Mouse (Mus musculus): ENCODE data around the gene Cant1. TPM values are rescaled to one million over a fixed set of nuclear protein-coding genes. Genes with fewer than 3 reads are reported as not detected.

The Cant1 gene
- polyA plus RNA-seq, 1 experiment from 2014 or later = 27.5 TPM

- H3K9ac ChIP-seq (replicated peaks; ENCODE audit: low read length) = no peak overlapping the region
- H3K4me2 ChIP-seq (ENCODE audit: low read length) = no peak overlapping the region
- H3K27me3 ChIP-seq (ENCODE audit: control insufficient read depth, insufficient read depth, low read length) = no peaks in the 10 kb centered on the region
- H3K36me3 ChIP-seq (ENCODE audit: control insufficient read depth, insufficient read depth, low read length) = no peaks in the 10 kb centered on the region
- DNase-seq = no peak
- ATAC-seq (ENCODE audit: low FRiP score, low TSS enrichment) = no peak
- no peaks in the 10 kb centered on the region for H3K4me1 ChIP-seq (ENCODE audit: control insufficient read depth, insufficient read depth, low read length)
- 57% methylated on average over 2 of the region's 2 CpGs for WGBS
- no peak overlapping the region for H3K4me3 ChIP-seq (replicated peaks; ENCODE audit: low read depth, low read length)
- H3K27ac ChIP-seq (replicated peaks; ENCODE audit: low read depth, low read length) = no peak overlapping the region
- H3K9me3 ChIP-seq (ENCODE audit: control insufficient read depth, low read length) = no peaks in the 10 kb centered on the region
Observed at GRCm38 (mm10) chr11:118452955-118453354, 34.1 kb upstream of the Cant1 start.

GRCm38 (mm10) chr11:118451211-118451610 is 32.3 kb upstream of the Cant1 start:
- DNase-seq = no peak
- WGBS = 88% methylated on average over 6 of the region's 6 CpGs

DNA sequence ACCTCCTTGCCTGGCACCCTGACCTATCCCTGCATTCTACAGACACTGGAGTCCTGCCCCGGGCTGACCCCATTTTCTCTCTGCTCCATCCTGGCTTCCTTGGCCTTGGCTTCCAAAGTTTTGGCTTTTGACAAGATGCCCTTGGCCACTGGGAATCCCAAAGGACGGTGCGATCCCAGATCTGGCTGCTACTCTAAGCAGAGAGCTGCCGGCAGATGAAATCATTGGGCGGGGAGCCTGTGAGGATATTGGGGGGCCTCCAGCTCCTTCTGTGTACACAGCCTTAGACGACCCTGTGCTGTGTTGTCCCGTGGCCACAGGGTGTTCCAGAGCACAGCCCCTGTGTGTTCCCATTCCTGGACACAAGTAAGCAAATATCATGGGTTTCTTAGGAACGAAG is 29.5 kb upstream of the Cant1 start:
- Histone ChIP-seq H3K27ac (replicated peaks; ENCODE audit: low read depth, low read length) (no peak overlapping the region), H3K4me1 (ENCODE audit: control insufficient read depth, insufficient read depth, low read length) (no peaks in the 10 kb centered on the region), H3K4me3 (replicated peaks; ENCODE audit: low read depth, low read length) (no peak overlapping the region), H3K27me3 (ENCODE audit: control insufficient read depth, insufficient read depth, low read length) (no peaks in the 10 kb centered on the region), H3K36me3 (ENCODE audit: control insufficient read depth, insufficient read depth, low read length) (no peaks in the 10 kb centered on the region), H3K9ac (replicated peaks; ENCODE audit: low read length) (no peak overlapping the region), H3K9me3 (ENCODE audit: control insufficient read depth, low read length) (no peaks in the 10 kb centered on the region), H3K4me2 (ENCODE audit: low read length) (no peak overlapping the region)
- ATAC-seq (ENCODE audit: low FRiP score, low TSS enrichment) (no peak), DNase-seq (no peak)
- 92% methylated on average over 8 of the region's 8 CpGs for WGBS

More at GRCm38 (mm10) chr11:118451211-118451610, 32.3 kb upstream of the Cant1 start:
- no peaks in the 10 kb centered on the region for H3K36me3 ChIP-seq (ENCODE audit: control insufficient read depth, insufficient read depth, low read length)
- H3K9me3 ChIP-seq (ENCODE audit: control insufficient read depth, low read length) = no peaks in the 10 kb centered on the region
- H3K9ac ChIP-seq (replicated peaks; ENCODE audit: low read length) = no peak overlapping the region
- H3K4me3 ChIP-seq (replicated peaks; ENCODE audit: low read depth, low read length) = no peak overlapping the region
- no peak overlapping the region for H3K27ac ChIP-seq (replicated peaks; ENCODE audit: low read depth, low read length)
- no peak for ATAC-seq (ENCODE audit: low FRiP score, low TSS enrichment)
- H3K4me2 ChIP-seq (ENCODE audit: low read length) = no peak overlapping the region
- no peaks in the 10 kb centered on the region for H3K4me1 ChIP-seq (ENCODE audit: control insufficient read depth, insufficient read depth, low read length)
- no peaks in the 10 kb centered on the region for H3K27me3 ChIP-seq (ENCODE audit: control insufficient read depth, insufficient read depth, low read length)

- H3K4me3 ChIP-seq (replicated peaks; ENCODE audit: low read depth, low read length) = no peak overlapping the region
- no peak overlapping the region for H3K27ac ChIP-seq (replicated peaks; ENCODE audit: low read depth, low read length)
- 77% methylated on average over 4 of the region's 4 CpGs for WGBS
- no peaks in the 10 kb centered on the region for H3K9me3 ChIP-seq (ENCODE audit: control insufficient read depth, low read length)
- no peaks in the 10 kb centered on the region for H3K36me3 ChIP-seq (ENCODE audit: control insufficient read depth, insufficient read depth, low read length)
- ATAC-seq (ENCODE audit: low FRiP score, low TSS enrichment) (no peak), DNase-seq (no peak)
- H3K4me2 ChIP-seq (ENCODE audit: low read length) = no peak overlapping the region
- H3K4me1 ChIP-seq (ENCODE audit: control insufficient read depth, insufficient read depth, low read length) = no peaks in the 10 kb centered on the region
- no peak overlapping the region for H3K9ac ChIP-seq (replicated peaks; ENCODE audit: low read length)
- no peaks in the 10 kb centered on the region for H3K27me3 ChIP-seq (ENCODE audit: control insufficient read depth, insufficient read depth, low read length)
Observed at GRCm38 (mm10) chr11:118447346-118447745, 28.5 kb upstream of the Cant1 start.

GRCm38 (mm10) chr11:118445843-118446242 is 27.0 kb upstream of the Cant1 start:
- Histone ChIP-seq H3K4me3 (replicated peaks; ENCODE audit: low read depth, low read length) (no peak overlapping the region), H3K36me3 (ENCODE audit: control insufficient read depth, insufficient read depth, low read length) (no peaks in the 10 kb centered on the region), H3K27ac (replicated peaks; ENCODE audit: low read depth, low read length) (no peak overlapping the region), H3K4me2 (ENCODE audit: low read length) (no peak overlapping the region), H3K9me3 (ENCODE audit: control insufficient read depth, low read length) (no peaks in the 10 kb centered on the region), H3K27me3 (ENCODE audit: control insufficient read depth, insufficient read depth, low read length) (no peaks in the 10 kb centered on the region), H3K4me1 (ENCODE audit: control insufficient read depth, insufficient read depth, low read length) (no peaks in the 10 kb centered on the region), H3K9ac (replicated peaks; ENCODE audit: low read length) (no peak overlapping the region)
- DNase-seq = peak; percentile 91
- WGBS = 13% methylated on average over 3 of the region's 3 CpGs
- peak; percentile 60; the same call in 1 of the 2 replicates for ATAC-seq (ENCODE audit: low FRiP score, low TSS enrichment)

DNA sequence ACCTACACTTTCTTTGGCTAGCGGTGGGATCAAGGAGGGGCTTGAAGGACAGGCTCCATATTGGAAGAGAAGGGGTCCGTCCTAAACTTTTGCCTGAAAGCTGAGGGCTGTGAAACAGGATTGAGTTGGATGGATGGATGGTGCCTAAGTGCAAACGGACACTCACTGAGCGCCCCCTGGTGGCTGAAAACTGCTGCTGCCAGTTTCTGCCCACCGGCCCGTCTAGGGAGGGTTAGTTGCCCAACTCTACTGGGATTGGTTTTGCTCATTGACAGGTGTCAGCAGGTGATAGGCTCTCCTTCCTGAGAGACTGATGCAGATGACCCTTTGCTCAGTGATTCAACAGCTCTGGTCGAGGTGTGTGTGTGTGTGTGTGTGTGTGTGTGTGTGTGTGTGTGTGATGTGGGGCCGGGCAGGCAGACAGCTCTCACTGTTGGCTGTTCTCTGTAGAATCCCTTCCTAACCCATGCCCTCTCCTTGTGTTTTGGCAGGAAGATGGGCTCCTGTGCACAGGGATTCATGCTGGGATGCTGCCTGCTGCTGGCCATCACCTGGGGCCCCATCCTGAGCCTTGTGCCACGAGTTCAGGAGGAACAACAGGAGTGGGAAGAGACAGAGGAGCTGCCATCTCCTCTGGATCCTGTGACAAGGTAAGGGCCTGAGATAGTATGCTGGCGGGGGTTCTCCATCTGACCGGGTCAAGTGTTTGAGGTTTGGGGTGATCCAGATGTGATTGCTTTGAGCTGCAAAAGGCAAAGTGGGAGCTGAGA is 24.5 kb upstream of the Cant1 start:
- no peaks in the 10 kb centered on the region for H3K9me3 ChIP-seq (ENCODE audit: control insufficient read depth, low read length)
- ATAC-seq (ENCODE audit: low FRiP score, low TSS enrichment) = no peak

DNA sequence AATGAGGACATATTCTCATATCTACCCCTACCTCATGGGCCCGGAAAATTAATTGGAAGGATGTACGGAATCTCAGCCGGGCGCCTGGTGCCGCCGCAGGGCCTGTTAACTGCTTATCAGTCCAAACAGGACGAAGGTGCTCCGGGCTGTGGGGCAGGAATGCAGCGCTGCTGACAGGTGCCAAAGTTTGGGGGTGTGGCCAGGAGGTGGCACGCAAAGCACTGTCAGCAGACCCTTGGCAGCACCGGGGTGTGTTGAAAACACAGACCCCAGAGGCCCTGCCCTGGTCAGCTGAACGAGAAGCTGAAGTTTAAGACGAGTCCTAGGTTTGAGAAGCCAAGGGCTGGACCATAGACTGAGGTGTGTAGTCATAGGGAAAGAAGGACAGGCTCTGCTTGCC is 23.8 kb upstream of the Cant1 start:
- peaks cover 22% of the 10 kb centered on the region for H3K4me1 ChIP-seq (ENCODE audit: control insufficient read depth, insufficient read depth, low read length)
- no peak for DNase-seq
- H3K27ac ChIP-seq (replicated peaks; ENCODE audit: low read depth, low read length) = 0 out of 2 replicates have a peak overlapping the region, but pooled peaks have one; percentile 26
- H3K9ac ChIP-seq (replicated peaks; ENCODE audit: low read length) = no peak overlapping the region
- no peak for ATAC-seq (ENCODE audit: low FRiP score, low TSS enrichment)
- H3K4me3 ChIP-seq (replicated peaks; ENCODE audit: low read depth, low read length) = no peak overlapping the region
- no peak overlapping the region for H3K4me2 ChIP-seq (ENCODE audit: low read length)
- H3K36me3 ChIP-seq (ENCODE audit: control insufficient read depth, insufficient read depth, low read length) = no peaks in the 10 kb centered on the region
- no peaks in the 10 kb centered on the region for H3K27me3 ChIP-seq (ENCODE audit: control insufficient read depth, insufficient read depth, low read length)
- H3K9me3 ChIP-seq (ENCODE audit: control insufficient read depth, low read length) = no peaks in the 10 kb centered on the region
- 74% methylated on average over 13 of the region's 13 CpGs for WGBS

More for the DNA sequence above, 24.5 kb upstream of the Cant1 start:
- peak; percentile 85 for DNase-seq
- Histone ChIP-seq H3K4me1 (ENCODE audit: control insufficient read depth, insufficient read depth, low read length) (peaks cover 18% of the 10 kb centered on the region), H3K4me3 (replicated peaks; ENCODE audit: low read depth, low read length) (no peak overlapping the region), H3K4me2 (ENCODE audit: low read length) (no peak overlapping the region), H3K27me3 (ENCODE audit: control insufficient read depth, insufficient read depth, low read length) (no peaks in the 10 kb centered on the region), H3K36me3 (ENCODE audit: control insufficient read depth, insufficient read depth, low read length) (no peaks in the 10 kb centered on the region), H3K9ac (replicated peaks; ENCODE audit: low read length) (no peak overlapping the region), H3K27ac (replicated peaks; ENCODE audit: low read depth, low read length) (no peak overlapping the region)
- WGBS = 37% methylated on average over 11 of the region's 11 CpGs

DNA sequence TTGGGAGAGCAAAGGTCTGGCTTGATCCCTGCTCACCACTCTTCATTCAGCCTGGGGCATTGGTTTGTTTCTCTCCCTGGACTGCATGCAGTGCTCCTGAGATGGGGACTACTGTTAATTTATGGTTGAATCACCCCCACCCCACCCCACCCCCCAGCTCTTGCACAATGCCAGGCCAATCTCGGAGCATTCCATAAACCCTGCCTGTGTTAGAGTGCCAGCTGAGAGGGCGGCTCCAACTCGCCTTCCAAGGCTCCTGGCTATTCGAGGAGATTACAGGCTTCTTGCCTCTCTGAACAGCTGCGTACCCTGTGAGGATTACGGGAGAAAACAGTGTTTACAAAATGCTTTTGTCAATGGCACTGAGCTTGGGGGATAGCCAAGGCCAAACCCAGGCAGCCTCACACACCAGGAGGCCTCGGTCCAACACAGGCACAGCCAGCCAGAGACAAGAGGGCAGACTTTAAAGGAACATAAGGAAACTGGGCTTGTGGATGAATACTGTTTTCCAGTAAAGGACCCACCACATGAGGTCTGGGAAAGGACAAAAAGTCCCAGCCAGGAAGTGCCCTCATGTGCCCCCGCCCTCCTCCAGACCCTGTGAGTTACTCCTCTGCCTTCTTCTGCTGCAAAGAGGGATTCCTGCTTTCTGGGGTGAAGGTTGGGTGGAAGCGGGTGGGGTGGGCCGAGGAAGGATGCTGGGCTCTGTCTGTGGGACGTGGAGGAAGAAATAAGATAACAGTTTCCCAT is 20.0 kb upstream of the Cant1 start:
- H3K9me3 ChIP-seq (ENCODE audit: control insufficient read depth, low read length) = no peaks in the 10 kb centered on the region
- H3K4me3 ChIP-seq (replicated peaks; ENCODE audit: low read depth, low read length) = no peak overlapping the region
- WGBS = 15% methylated on average over 11 of the region's 11 CpGs
- peak overlapping the region; percentile 78 for H3K27ac ChIP-seq (replicated peaks; ENCODE audit: low read depth, low read length)
- H3K9ac ChIP-seq (replicated peaks; ENCODE audit: low read length) = no peak overlapping the region
- ATAC-seq (ENCODE audit: low FRiP score, low TSS enrichment) (peak; percentile 65), DNase-seq (peak; percentile 78)
- H3K4me2 ChIP-seq (ENCODE audit: low read length) = no peak overlapping the region
- no peaks in the 10 kb centered on the region for H3K27me3 ChIP-seq (ENCODE audit: control insufficient read depth, insufficient read depth, low read length)
- H3K36me3 ChIP-seq (ENCODE audit: control insufficient read depth, insufficient read depth, low read length) = no peaks in the 10 kb centered on the region
- H3K4me1 ChIP-seq (ENCODE audit: control insufficient read depth, insufficient read depth, low read length) = peaks cover 31% of the 10 kb centered on the region
